Mouse (Mus musculus) hindbrain, embryonic 13.5 days (tissue): ENCODE measurements around the gene Cct8. TPM values are rescaled to one million over a fixed set of nuclear protein-coding genes. Genes with fewer than 3 reads are reported as not detected.
A peak's percentile ranks its signal among the peaks of the same experiment; 100 is the strongest.

Experiments
- ATAC-seq: fragments of 200-750 bp; cut with Nextera tagmentation; 2 replicates; pipeline ENCODE4 v1.8.0; 2017; ENCODE audit warnings: moderate TSS enrichment; ENCODE audit not compliant: low FRiP score
- H3K27ac ChIP-seq: fragments of 300-500 bp; sonication (generic); 2 replicates; pipeline ENCODE4 v1.5.1; 2015; ENCODE audit warnings: inconsistent platforms, mild to moderate bottlenecking, moderate library complexity
- H3K27me3 ChIP-seq: fragments of 300-500 bp; sonication (generic); 2 replicates; pipeline ENCODE4 v1.6.1; 2015; ENCODE audit warnings: mild to moderate bottlenecking, inconsistent platforms
- H3K36me3 ChIP-seq: fragments of 300-500 bp; sonication (generic); 2 replicates; pipeline ENCODE4 v1.6.1; 2015; ENCODE audit warnings: mild to moderate bottlenecking, inconsistent platforms
- H3K4me1 ChIP-seq: fragments of 300-500 bp; sonication (generic); replicated peaks from 2 replicates; pipeline ENCODE4 v1.6.1; 2015; ENCODE audit warnings: inconsistent platforms
- H3K4me2 ChIP-seq: fragments of 300-500 bp; sonication (generic); 2 replicates; pipeline ENCODE4 v1.6.1; 2015; ENCODE audit warnings: inconsistent platforms, mild to moderate bottlenecking, moderate library complexity
- H3K4me3 ChIP-seq: fragments of 300-500 bp; sonication (generic); 2 replicates; pipeline ENCODE4 v1.5.1; 2015; ENCODE audit warnings: mild to moderate bottlenecking, inconsistent platforms
- H3K9ac ChIP-seq: fragments of 300-500 bp; sonication (generic); 2 replicates; pipeline ENCODE4 v1.6.1; 2015; ENCODE audit warnings: mild to moderate bottlenecking, inconsistent platforms
- H3K9me3 ChIP-seq: fragments of 300-500 bp; sonication (generic); 2 replicates; pipeline ENCODE4 v1.6.1; 2016; ENCODE audit warnings: inconsistent platforms
- WGBS: fragments of 180-500 bp; shearing (Covaris S2); methylation state at CpG from one replicate; pipeline ENCODE4 v1.1.7; 2015; 5-methylcytosine and 5-hydroxymethylcytosine counted together
- polyA plus RNA-seq: library from polyadenylated mRNA; unstranded; fragments of >200 nt; fragmentation: Nextera tagmentation; extraction: Ambion mirVana; gene quantifications from 2 replicates; pipeline ENCODE4 v1.2.1, GENCODE M21; 2015

Cct8 gene
- 446 and 454 TPM in 2 replicates for polyA plus RNA-seq

DNA sequence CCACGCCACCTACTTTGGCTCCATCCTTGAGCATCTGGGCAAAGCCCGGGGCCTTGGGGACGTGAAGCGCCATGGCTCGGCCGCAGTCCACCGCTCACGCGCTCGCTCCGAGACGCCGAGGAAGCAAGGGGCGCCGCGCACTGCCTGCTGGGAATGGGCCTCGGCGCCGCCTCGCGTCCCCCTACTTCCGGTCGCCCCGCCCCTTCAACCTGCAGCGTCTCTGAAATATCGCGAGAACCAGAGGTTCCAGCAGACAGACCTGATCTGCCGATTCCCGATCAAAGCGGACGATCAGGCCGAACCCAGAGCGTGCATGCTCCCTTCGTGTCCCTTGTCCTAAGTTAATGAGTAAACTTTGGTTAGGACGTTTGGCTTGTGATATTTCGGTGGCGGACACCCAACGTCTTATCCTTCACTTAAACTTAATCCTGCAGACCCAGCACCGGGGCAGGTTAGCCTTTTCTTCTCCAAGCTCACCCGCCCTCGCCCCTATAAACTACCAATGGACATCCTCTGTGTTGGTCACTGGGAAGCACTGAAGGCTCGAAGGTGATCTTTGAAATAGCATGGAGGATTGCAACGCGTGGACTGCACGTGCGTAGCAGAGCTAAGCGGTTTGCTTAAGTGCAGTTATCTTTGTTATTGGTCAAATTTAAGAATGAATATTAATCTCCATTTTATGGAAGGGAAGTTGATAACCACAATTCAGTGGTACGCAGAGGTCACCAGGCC is at the start of gene Cct8:
Cct8 (minus strand) TSS at position 158 of the 732 bp plus-strand sequence.
- Histone ChIP-seq H3K4me1 (peaks cover 19% of the 10 kb centered on the region), H3K27me3 (no peaks in the 10 kb centered on the region), H3K9ac (peak within 1 kb of the TSS; percentile 96), H3K4me3 (peak within 1 kb of the TSS; percentile 95), H3K4me2 (peak within 1 kb of the TSS; percentile 91), H3K9me3 (no peaks in the 10 kb centered on the region), H3K36me3 (peaks cover 24% of the 10 kb centered on the region), H3K27ac (peak within 1 kb of the TSS; percentile 87)
- peak; percentile 94 for ATAC-seq
- WGBS, result under 1% methylated on average over 47 of the region's 48 CpGs

- Histone ChIP-seq H3K27me3 (no peaks in the 10 kb centered on the region), H3K36me3 (no peaks in the 10 kb centered on the region), H3K4me1 (peaks cover 5% of the 10 kb centered on the region; the same call in 1 of the 2 replicates), H3K9ac (no peak overlapping the region), H3K4me2 (no peak overlapping the region), H3K9me3 (no peaks in the 10 kb centered on the region), H3K27ac (no peak overlapping the region), H3K4me3 (no peak overlapping the region)
- WGBS, result 77% methylated on average over 10 of the region's 10 CpGs
- ATAC-seq, result no peak
These were observed 33.1 kb upstream of the Cct8 start for GRCm38 (mm10) chr16:87528755-87529154.

GRCm38 (mm10) chr16:87527553-87528249 is 32.0 kb upstream of the Cct8 start:
- no peaks in the 10 kb centered on the region for H3K27me3 ChIP-seq
- no peak overlapping the region for H3K9ac ChIP-seq
- H3K4me3 ChIP-seq, result no peak overlapping the region
- ATAC-seq, result no peak
- no peak overlapping the region for H3K27ac ChIP-seq
- H3K36me3 ChIP-seq, result no peaks in the 10 kb centered on the region
- peaks cover 5% of the 10 kb centered on the region; the same call in 1 of the 2 replicates for H3K4me1 ChIP-seq
- 58% methylated on average over 8 of the region's 8 CpGs for WGBS
- H3K9me3 ChIP-seq, result no peaks in the 10 kb centered on the region
- H3K4me2 ChIP-seq, result no peak overlapping the region

DNA sequence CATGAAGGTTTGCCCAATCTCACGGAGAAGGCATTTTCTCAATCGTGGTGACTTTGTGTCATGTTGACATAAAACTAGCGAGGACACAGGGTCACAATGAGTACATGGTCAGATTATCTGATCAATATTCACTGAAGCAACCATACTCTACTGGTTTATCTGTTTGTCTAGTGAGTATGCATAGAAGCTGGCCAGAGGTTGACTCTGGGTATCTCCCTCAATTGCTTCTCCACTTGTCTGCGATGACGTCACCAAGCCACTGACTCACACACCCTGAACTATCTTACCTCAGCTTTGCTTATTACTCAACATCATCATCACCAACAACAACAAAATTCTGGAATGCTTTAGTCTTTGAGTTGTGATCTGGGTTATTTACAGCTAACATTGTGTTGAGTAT is 28.6 kb upstream of the Cct8 start:
- 91% methylated on average over 5 of the region's 5 CpGs for WGBS

DNA sequence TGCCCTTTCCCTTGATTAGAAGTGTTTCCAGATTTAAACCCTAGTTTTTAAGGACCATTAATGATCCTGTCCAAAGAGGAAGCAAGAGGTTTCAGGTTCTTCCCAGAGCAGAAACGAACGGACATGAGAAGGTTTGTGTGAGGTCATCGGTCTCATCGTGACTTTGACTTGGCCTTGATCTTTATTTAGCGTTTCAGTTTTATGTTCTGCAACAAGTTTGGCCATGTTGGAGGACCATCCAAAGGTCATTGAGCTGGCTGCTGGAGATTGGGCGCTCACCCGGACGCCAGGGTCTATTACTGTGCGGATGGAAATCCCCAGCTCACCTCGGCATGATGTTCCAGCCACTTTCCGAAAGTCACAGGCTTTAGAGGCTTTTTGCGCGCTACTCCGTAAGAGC is 16.7 kb upstream of the Cct8 start:
- H3K4me3 ChIP-seq, result no peak overlapping the region
- no peak overlapping the region for H3K4me2 ChIP-seq
- H3K36me3 ChIP-seq, result no peaks in the 10 kb centered on the region
- H3K9me3 ChIP-seq, result no peaks in the 10 kb centered on the region
- no peaks in the 10 kb centered on the region for H3K4me1 ChIP-seq
- no peak for ATAC-seq
- H3K9ac ChIP-seq, result no peak overlapping the region
- 98% methylated on average over 14 of the region's 14 CpGs for WGBS
- H3K27me3 ChIP-seq, result no peaks in the 10 kb centered on the region
- no peak overlapping the region for H3K27ac ChIP-seq

More for the DNA sequence above, 28.6 kb upstream of the Cct8 start:
- H3K4me1 ChIP-seq, result peaks cover 4% of the 10 kb centered on the region; the same call in 1 of the 2 replicates
- no peaks in the 10 kb centered on the region for H3K36me3 ChIP-seq
- no peaks in the 10 kb centered on the region for H3K9me3 ChIP-seq
- no peaks in the 10 kb centered on the region for H3K27me3 ChIP-seq
- H3K27ac ChIP-seq, result no peak overlapping the region
- H3K4me2 ChIP-seq, result no peak overlapping the region
- no peak overlapping the region for H3K4me3 ChIP-seq
- H3K9ac ChIP-seq, result no peak overlapping the region
- ATAC-seq, result no peak

GRCm38 (mm10) chr16:87511706-87512105 is 16.0 kb upstream of the Cct8 start:
- H3K27ac ChIP-seq, result no peak overlapping the region
- no peak overlapping the region for H3K4me2 ChIP-seq
- H3K4me1 ChIP-seq, result no peaks in the 10 kb centered on the region
- H3K4me3 ChIP-seq, result no peak overlapping the region
- 68% methylated on average over 5 of the region's 5 CpGs for WGBS
- H3K9me3 ChIP-seq, result no peaks in the 10 kb centered on the region
- H3K27me3 ChIP-seq, result no peaks in the 10 kb centered on the region
- H3K9ac ChIP-seq, result no peak overlapping the region
- ATAC-seq, result no peak
- H3K36me3 ChIP-seq, result no peaks in the 10 kb centered on the region

GRCm38 (mm10) chr16:87501304-87502078 is 5.8 kb upstream of the Cct8 start:
- no peak for ATAC-seq
- Histone ChIP-seq H3K4me1 (peaks cover 10% of the 10 kb centered on the region), H3K9ac (no peak overlapping the region), H3K27me3 (no peaks in the 10 kb centered on the region), H3K4me2 (no peak overlapping the region), H3K36me3 (no peaks in the 10 kb centered on the region), H3K4me3 (no peak overlapping the region), H3K9me3 (no peaks in the 10 kb centered on the region), H3K27ac (no peak overlapping the region)
- WGBS, result 66% methylated on average over 13 of the region's 13 CpGs

- Histone ChIP-seq H3K9me3 (no peaks in the 10 kb centered on the region), H3K4me2 (no peak overlapping the region), H3K4me1 (peaks cover 15% of the 10 kb centered on the region), H3K27me3 (no peaks in the 10 kb centered on the region), H3K36me3 (no peaks in the 10 kb centered on the region), H3K27ac (no peak overlapping the region), H3K4me3 (no peak overlapping the region), H3K9ac (no peak overlapping the region)
- WGBS, result 63% methylated on average over 6 of the region's 6 CpGs
- ATAC-seq, result no peak
These were observed 3.9 kb upstream of the Cct8 start for GRCm38 (mm10) chr16:87499556-87499955.

DNA sequence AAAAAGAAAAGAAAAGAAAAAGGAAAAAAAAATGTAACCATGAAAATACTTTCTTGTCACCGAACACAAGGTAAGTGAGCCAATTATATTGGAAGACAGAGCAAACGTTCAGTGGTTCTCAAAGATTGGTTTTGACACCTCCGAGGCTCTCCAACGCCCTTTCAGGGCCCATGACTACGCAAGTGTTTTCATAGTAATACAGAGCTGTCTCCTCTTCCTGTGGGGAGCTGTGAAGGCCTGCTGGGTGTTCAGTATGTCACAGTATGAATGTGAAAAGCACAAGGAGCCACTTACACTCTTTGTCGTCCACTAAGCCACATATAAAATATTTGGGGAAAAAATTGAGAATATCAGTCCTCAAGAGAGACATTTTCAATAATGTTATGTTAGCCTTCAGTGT is 1.5 kb upstream of the Cct8 start:
- no peak overlapping the region for H3K27ac ChIP-seq
- no peaks in the 10 kb centered on the region for H3K27me3 ChIP-seq
- peaks cover 11% of the 10 kb centered on the region for H3K36me3 ChIP-seq
- H3K4me2 ChIP-seq, result no peak overlapping the region
- H3K9me3 ChIP-seq, result no peaks in the 10 kb centered on the region
- no peak overlapping the region for H3K9ac ChIP-seq
- H3K4me1 ChIP-seq, result peaks cover 25% of the 10 kb centered on the region
- no peak overlapping the region for H3K4me3 ChIP-seq
- 88% methylated on average over 6 of the region's 6 CpGs for WGBS
- ATAC-seq, result no peak

- Histone ChIP-seq H3K27ac (no peak overlapping the region), H3K4me2 (peak overlapping the region; percentile 67), H3K4me1 (peaks cover 24% of the 10 kb centered on the region), H3K4me3 (peak overlapping the region; percentile 95), H3K9ac (no peak overlapping the region), H3K9me3 (no peaks in the 10 kb centered on the region), H3K27me3 (no peaks in the 10 kb centered on the region), H3K36me3 (peaks cover 15% of the 10 kb centered on the region)
- no peak for ATAC-seq
- WGBS, result 95% methylated on average over 2 of the region's 2 CpGs
These were observed 1.1 kb upstream of the Cct8 start for GRCm38 (mm10) chr16:87496728-87497127.

DNA sequence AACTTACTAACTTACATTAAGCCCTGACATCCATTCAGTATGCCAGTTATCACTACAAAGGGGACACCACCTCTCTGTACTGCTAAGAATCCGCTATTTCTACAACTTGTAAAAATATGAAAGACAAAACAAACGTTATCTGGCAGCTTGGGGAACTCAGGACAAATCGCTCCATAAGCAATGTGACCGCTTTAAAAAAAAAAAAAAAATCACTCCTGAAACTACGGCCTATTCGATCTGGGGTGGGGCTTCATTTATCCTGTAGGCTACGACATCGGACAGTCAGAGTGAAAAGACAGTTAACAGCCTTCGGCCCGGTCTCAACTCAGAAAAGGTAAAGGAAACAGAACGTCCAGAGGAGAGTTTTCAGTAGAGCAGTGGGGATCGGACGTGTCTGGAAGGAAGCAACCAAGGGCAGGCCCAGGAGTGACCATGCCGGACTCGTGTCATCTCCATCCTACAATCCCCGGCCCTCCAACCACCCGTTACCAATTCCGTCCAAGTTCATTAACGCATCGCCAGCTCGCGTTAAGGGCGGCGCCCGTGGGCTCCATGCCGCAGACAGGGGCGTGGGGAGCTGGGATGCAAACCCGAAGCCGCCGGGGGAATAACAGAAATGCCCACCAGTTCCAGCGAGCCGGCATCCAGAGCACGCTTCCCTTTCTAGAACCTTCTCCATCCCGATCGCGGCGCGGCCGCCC is 568 bp downstream of the Cct8 start:
- Histone ChIP-seq H3K9ac (peak overlapping the region; percentile 96), H3K36me3 (peaks cover 31% of the 10 kb centered on the region), H3K4me2 (peak overlapping the region; percentile 91), H3K27ac (peak overlapping the region; percentile 87), H3K9me3 (no peaks in the 10 kb centered on the region), H3K4me3 (peak overlapping the region; percentile 95), H3K27me3 (no peaks in the 10 kb centered on the region), H3K4me1 (peaks cover 19% of the 10 kb centered on the region)
- 1% methylated on average over 39 of the region's 39 CpGs for WGBS
- peak; percentile 66; the same call in 1 of the 2 replicates for ATAC-seq
